Mouse (Mus musculus) kidney, postnatal 0 days (tissue): ENCODE data around the gene Sprtn. TPM values are rescaled to one million over a fixed set of nuclear protein-coding genes. Genes with fewer than 3 reads are reported as not detected.

Experiments used
- ATAC-seq: fragments of 200-750 bp; cut with Nextera tagmentation; replicated peaks from 2 replicates; pipeline ENCODE4 v1.8.0; 2017; ENCODE audit warnings: low read depth, moderate number of reproducible peaks, moderate TSS enrichment, moderate library complexity; ENCODE audit not compliant: low FRiP score
- DNase-seq: peaks from one replicate; pipeline ENCODE4 v3.0.0-alpha.2; 2016; ENCODE audit warnings: low spot score
- H3K27ac ChIP-seq: fragments of 300-500 bp; sonication (generic); 2 replicates; pipeline ENCODE4 v1.5.1; 2014; ENCODE audit warnings: mild to moderate bottlenecking
- H3K27me3 ChIP-seq: fragments of 300-500 bp; sonication (generic); 2 replicates; pipeline ENCODE4 v1.6.1; 2014; ENCODE audit warnings: low read length, mixed read lengths; ENCODE audit not compliant: insufficient read depth
- H3K36me3 ChIP-seq: fragments of 300-500 bp; sonication (generic); 2 replicates; pipeline ENCODE4 v1.6.1; 2014; ENCODE audit warnings: low read length, mixed read lengths; ENCODE audit not compliant: insufficient read depth
- H3K4me1 ChIP-seq: fragments of 300-500 bp; sonication (generic); replicated peaks from 2 replicates; pipeline ENCODE4 v1.6.1; 2014; ENCODE audit warnings: antibody characterized with exemption, low read length, mixed read lengths; ENCODE audit not compliant: insufficient read depth
- H3K4me2 ChIP-seq: fragments of 300-500 bp; sonication (generic); 2 replicates; pipeline ENCODE4 v1.6.1; 2014; ENCODE audit warnings: mild to moderate bottlenecking, low read length, moderate library complexity, mixed read lengths
- H3K4me3 ChIP-seq: fragments of 300-500 bp; sonication (generic); replicated peaks from 2 replicates; pipeline ENCODE4 v1.5.1; 2014; ENCODE audit warnings: low read depth, low read length
- H3K9ac ChIP-seq: fragments of 300-500 bp; sonication (generic); 2 replicates; pipeline ENCODE4 v1.6.1; 2014; ENCODE audit warnings: low read depth, low read length
- H3K9me3 ChIP-seq: fragments of 300-500 bp; sonication (generic); replicated peaks from 2 replicates; pipeline ENCODE4 v1.6.1; 2016; ENCODE audit warnings: low read length, inconsistent platforms, mixed read lengths
- CTCF ChIP-seq: IDR thresholded peaks from 2 replicates; pipeline ENCODE4 v1.5.1; 2016; ENCODE audit warnings: antibody characterized with exemption, low read depth, mild to moderate bottlenecking, moderate library complexity
- WGBS: fragments of 180-500 bp; shearing (Covaris S2); extraction: QIAGEN DNeasy Blood & Tissue Kit; methylation state at CpG from one replicate; pipeline ENCODE4 v1.1.7; 2014; 5-methylcytosine and 5-hydroxymethylcytosine counted together
- polyA plus RNA-seq: library from polyadenylated mRNA; unstranded; fragments of >200 nt; fragmentation: Nextera tagmentation; extraction: Ambion mirVana; gene quantifications from 2 replicates; pipeline ENCODE4 v1.2.1, GENCODE M21; 2015

Sprtn gene
- polyA plus RNA-seq, 1 experiment from 2014 or later, result 7.9 TPM

- Histone ChIP-seq H3K27ac (no peak overlapping the region), H3K4me2 (no peak overlapping the region), H3K36me3 (no peaks in the 10 kb centered on the region), H3K4me3 (no peak overlapping the region), H3K9ac (no peak overlapping the region), H3K9me3 (no peaks in the 10 kb centered on the region), H3K4me1 (0 out of 2 replicates have a peak, but pooled peaks cover 3% of the 10 kb centered on the region), H3K27me3 (no peaks in the 10 kb centered on the region)
- DNase-seq, result no peak
- ATAC-seq, result no peak
- 81% methylated on average over 3 of the region's 3 CpGs for WGBS
- no peak for TF ChIP-seq CTCF
Observed at GRCm38 (mm10) chr8:124932435-124932834, 34.7 kb downstream of the Sprtn start.

DNA sequence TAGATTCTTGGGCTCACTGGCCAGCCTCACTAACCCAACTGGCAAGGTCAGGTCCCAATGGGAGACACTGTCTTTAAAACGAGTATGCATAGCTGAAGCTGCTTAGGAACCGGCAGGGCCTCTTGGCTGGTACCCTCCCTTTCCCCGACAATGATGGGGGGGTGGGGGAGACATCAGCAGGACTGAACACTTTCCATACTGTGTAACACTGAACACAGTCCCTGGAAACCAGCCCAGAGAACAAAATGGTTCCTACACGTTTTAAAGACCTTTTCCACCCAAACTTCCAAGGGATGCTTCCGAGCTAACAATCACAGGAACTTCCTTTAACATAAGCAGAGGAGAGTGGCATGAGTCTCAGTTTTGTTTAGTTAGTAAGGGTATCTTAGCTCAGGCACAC, 37.4 kb downstream of the Sprtn start:
- H3K9me3 ChIP-seq, result no peaks in the 10 kb centered on the region
- WGBS, result 70% methylated on average over 5 of the region's 5 CpGs
- peaks cover 8% of the 10 kb centered on the region; the same call in 1 of the 2 replicates for H3K36me3 ChIP-seq
- H3K4me3 ChIP-seq, result no peak overlapping the region
- no peaks in the 10 kb centered on the region for H3K27me3 ChIP-seq
- no peaks in the 10 kb centered on the region for H3K4me1 ChIP-seq
- DNase-seq (no peak), ATAC-seq (no peak)
- H3K9ac ChIP-seq, result no peak overlapping the region
- TF ChIP-seq CTCF, result no peak
- no peak overlapping the region for H3K4me2 ChIP-seq
- H3K27ac ChIP-seq, result no peak overlapping the region

DNA sequence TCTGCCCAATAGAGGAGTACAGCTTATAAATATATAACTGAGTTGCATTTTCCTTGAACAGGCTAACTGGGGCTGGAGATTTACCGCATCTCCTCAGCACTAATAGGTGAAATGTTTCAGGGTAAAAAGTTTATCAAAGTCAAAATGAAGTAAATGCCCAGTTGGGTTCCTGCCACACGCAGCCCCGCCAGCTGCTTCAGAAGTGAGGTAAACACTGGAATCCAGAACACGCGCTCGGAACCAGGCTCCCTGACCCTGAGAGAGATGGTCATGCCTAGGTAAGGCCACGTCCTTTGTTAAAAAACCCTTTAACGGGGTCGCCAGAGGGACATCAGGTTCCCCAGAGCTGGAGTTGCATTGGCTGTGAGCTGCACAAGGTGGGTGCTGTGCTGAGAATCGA, 39.0 kb downstream of the Sprtn start:
- no peaks in the 10 kb centered on the region for H3K4me1 ChIP-seq
- no peak overlapping the region for H3K27ac ChIP-seq
- no peak for TF ChIP-seq CTCF
- H3K36me3 ChIP-seq, result peaks cover 8% of the 10 kb centered on the region; the same call in 1 of the 2 replicates
- DNase-seq (no peak), ATAC-seq (no peak)
- H3K9me3 ChIP-seq, result no peaks in the 10 kb centered on the region
- no peaks in the 10 kb centered on the region for H3K27me3 ChIP-seq
- no peak overlapping the region for H3K9ac ChIP-seq
- no peak overlapping the region for H3K4me2 ChIP-seq
- H3K4me3 ChIP-seq, result no peak overlapping the region
- 94% methylated on average over 10 of the region's 10 CpGs for WGBS

GRCm38 (mm10) chr8:124937293-124937692, 39.6 kb downstream of the Sprtn start:
- Histone ChIP-seq H3K4me2 (no peak overlapping the region), H3K27ac (no peak overlapping the region), H3K9me3 (no peaks in the 10 kb centered on the region), H3K36me3 (peaks cover 8% of the 10 kb centered on the region; the same call in 1 of the 2 replicates), H3K4me1 (no peaks in the 10 kb centered on the region), H3K9ac (no peak overlapping the region), H3K4me3 (no peak overlapping the region), H3K27me3 (no peaks in the 10 kb centered on the region)
- DNase-seq, result no peak
- no peak for ATAC-seq
- 93% methylated on average over 4 of the region's 4 CpGs for WGBS
- TF ChIP-seq CTCF, result no peak

DNA sequence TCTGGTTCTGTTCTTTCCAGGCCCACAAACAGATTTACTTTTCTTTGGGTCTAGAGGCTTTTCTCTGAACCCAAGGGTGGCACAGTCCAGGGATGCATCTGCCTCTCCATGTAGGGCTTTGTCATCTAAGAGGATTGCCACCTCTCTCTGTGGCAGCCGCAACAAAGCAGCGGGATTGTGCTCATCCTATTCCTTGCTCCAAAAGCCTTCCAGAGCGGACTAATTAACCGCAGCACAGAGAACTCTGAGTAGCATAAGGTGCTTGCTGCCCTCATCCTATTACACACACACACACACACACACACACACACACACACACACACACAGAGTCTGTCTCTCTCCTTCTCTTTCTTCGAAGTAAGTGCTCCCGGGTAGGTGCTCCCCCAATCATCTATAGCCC, 46.1 kb downstream of the Sprtn start:
- Histone ChIP-seq H3K9me3 (no peaks in the 10 kb centered on the region), H3K9ac (no peak overlapping the region), H3K4me2 (no peak overlapping the region), H3K36me3 (peaks cover 3% of the 10 kb centered on the region; the same call in 1 of the 2 replicates), H3K4me1 (peaks cover 10% of the 10 kb centered on the region), H3K27me3 (no peaks in the 10 kb centered on the region), H3K27ac (no peak overlapping the region), H3K4me3 (no peak overlapping the region)
- no peak for TF ChIP-seq CTCF
- DNase-seq (no peak), ATAC-seq (no peak)
- 89% methylated on average over 6 of the region's 6 CpGs for WGBS

- Histone ChIP-seq H3K9ac (no peak overlapping the region), H3K36me3 (no peaks in the 10 kb centered on the region), H3K4me1 (peaks cover 10% of the 10 kb centered on the region), H3K4me3 (no peak overlapping the region), H3K27me3 (no peaks in the 10 kb centered on the region), H3K9me3 (no peaks in the 10 kb centered on the region), H3K27ac (no peak overlapping the region), H3K4me2 (no peak overlapping the region)
- DNase-seq (no peak), ATAC-seq (no peak)
- WGBS, result 68% methylated on average over 7 of the region's 7 CpGs
- no peak for TF ChIP-seq CTCF
Observed at GRCm38 (mm10) chr8:124944406-124944805, 46.7 kb downstream of the Sprtn start.
